Mouse (Mus musculus) activated CD4-positive, CD25-positive, alpha-beta regulatory T cell, adult 4 months (primary cell): Measurements from ENCODE around the gene Dync1li1. TPM values are rescaled to one million over a fixed set of nuclear protein-coding genes. Genes with fewer than 3 reads are reported as not detected.

Experiments
- ATAC-seq: one replicate; pipeline ENCODE4 v1.8.0; 2017
- polyA plus RNA-seq, 2 experiments: library from polyadenylated mRNA; unstranded; fragments of 100-300 nt; shearing (Covaris generic); gene quantifications; one replicate each; pipeline ENCODE4 v1.2.1; 2017

The Dync1li1 gene
- polyA plus RNA-seq, 2 experiments from 2014 or later = 43.8 to 48.4 TPM

- ATAC-seq = no peak
These were observed 83.0 kb downstream of the Dync1li1 start for GRCm38 (mm10) chr9:114771565-114771964.

Other genes with a start within 250 kb of the Dync1li1 start
- 10 to 100 TPM; 33.0 to 42.8 TPM for gene Ccr4, start 183.9 kb upstream of the Dync1li1 start, polyA plus RNA-seq
- not detected for gene C130032M10Rik, start 173.1 kb upstream of the Dync1li1 start, polyA plus RNA-seq
- gene Trim71, start 124.4 kb upstream of the Dync1li1 start, polyA plus RNA-seq = under 1 TPM in 1 of 2 experiments, not detected in 1; 0.07 TPM
- gene Cnot10, start 48.6 kb upstream of the Dync1li1 start, polyA plus RNA-seq = 10 to 100 TPM; 20.6 to 27.2 TPM
- 10 to 100 TPM; 77.1 to 88.5 TPM for gene Cmtm6, start 42.3 kb downstream of the Dync1li1 start, polyA plus RNA-seq
- 100 to 1,000 TPM in 1 of 2 experiments, 10 to 100 TPM in 1; 90.6 to 114 TPM for gene Cmtm7, start 93.1 kb downstream of the Dync1li1 start, polyA plus RNA-seq
- gene Cmtm8, start 155.4 kb downstream of the Dync1li1 start, polyA plus RNA-seq = not detected
- 10 to 100 TPM; 16.7 to 19.0 TPM for gene Gpd1l, start 245.2 kb downstream of the Dync1li1 start, polyA plus RNA-seq